Mouse (Mus musculus) midbrain, postnatal 0 days (tissue): ENCODE results near the gene Meis2. TPM values are rescaled to one million over a fixed set of nuclear protein-coding genes. Genes with fewer than 3 reads are reported as not detected.

ENCODE experiments used
- ATAC-seq: fragments of 200-750 bp; cut with Nextera tagmentation; 2 replicates; pipeline ENCODE4 v1.8.0; 2017; ENCODE audit warnings: moderate number of reproducible peaks, mild to moderate bottlenecking, moderate TSS enrichment, moderate library complexity; ENCODE audit not compliant: low FRiP score
- DNase-seq: peaks from one replicate; pipeline ENCODE4 v3.0.0-alpha.2; 2015; ENCODE audit warnings: low spot score
- H3K27ac ChIP-seq: fragments of 300-500 bp; sonication (generic); 2 replicates; pipeline ENCODE4 v1.5.1; 2014; ENCODE audit warnings: low read depth, mild to moderate bottlenecking, low read length, mixed read lengths
- H3K27me3 ChIP-seq: fragments of 300-500 bp; sonication (generic); 2 replicates; pipeline ENCODE4 v1.6.1; 2014; ENCODE audit warnings: low read length, control low read depth, mixed read lengths; ENCODE audit not compliant: insufficient read depth
- H3K36me3 ChIP-seq: fragments of 300-500 bp; sonication (generic); 2 replicates; pipeline ENCODE4 v1.6.1; 2014; ENCODE audit warnings: low read length, control low read depth, mixed read lengths; ENCODE audit not compliant: insufficient read depth
- H3K4me1 ChIP-seq: fragments of 300-500 bp; sonication (generic); 2 replicates; pipeline ENCODE4 v1.6.1; 2014; ENCODE audit warnings: mild to moderate bottlenecking, control low read depth, antibody characterized with exemption, low read length, mixed read lengths; ENCODE audit not compliant: insufficient read depth
- H3K4me2 ChIP-seq: fragments of 300-500 bp; sonication (generic); 2 replicates; pipeline ENCODE4 v1.6.1; 2014; ENCODE audit warnings: low read depth, mild to moderate bottlenecking, low read length, mixed read lengths; ENCODE audit not compliant: poor library complexity, severe bottlenecking
- H3K4me3 ChIP-seq: fragments of 300-500 bp; sonication (generic); 2 replicates; pipeline ENCODE4 v1.5.1; 2014; ENCODE audit warnings: low read depth, mild to moderate bottlenecking, low read length, moderate library complexity
- H3K9ac ChIP-seq: fragments of 300-500 bp; sonication (generic); replicated peaks from 2 replicates; pipeline ENCODE4 v1.6.1; 2014; ENCODE audit warnings: mild to moderate bottlenecking, low read length, moderate library complexity, mixed read lengths; ENCODE audit not compliant: poor library complexity, severe bottlenecking
- H3K9me3 ChIP-seq: fragments of 300-500 bp; sonication (generic); 2 replicates; pipeline ENCODE4 v1.6.1; 2016; ENCODE audit warnings: low read length, control low read depth
- CTCF ChIP-seq: IDR thresholded peaks from 2 replicates; pipeline ENCODE4 v1.5.1; 2016; ENCODE audit warnings: antibody characterized with exemption, mild to moderate bottlenecking
- WGBS: fragments of 180-500 bp; shearing (Covaris S2); extraction: QIAGEN DNeasy Blood & Tissue Kit; methylation state at CpG from one replicate; pipeline ENCODE4 v1.1.7; 2014; 5-methylcytosine and 5-hydroxymethylcytosine counted together
- polyA plus RNA-seq: library from polyadenylated mRNA; unstranded; fragments of >200 nt; fragmentation: Nextera tagmentation; extraction: Ambion mirVana; gene quantifications from 2 replicates; pipeline ENCODE4 v1.2.1, GENCODE M21; 2015
- total RNA-seq: library from RNA; depleted of rRNA; stranded (reverse); fragments of >200 nt; gene quantifications from 2 replicates; pipeline ENCODE4 v1.2.3, GENCODE M21; 2014

The Meis2 gene
- total and polyA plus RNA-seq, 2 experiments from 2014 or later, result 52.1 to 147 TPM

DNA sequence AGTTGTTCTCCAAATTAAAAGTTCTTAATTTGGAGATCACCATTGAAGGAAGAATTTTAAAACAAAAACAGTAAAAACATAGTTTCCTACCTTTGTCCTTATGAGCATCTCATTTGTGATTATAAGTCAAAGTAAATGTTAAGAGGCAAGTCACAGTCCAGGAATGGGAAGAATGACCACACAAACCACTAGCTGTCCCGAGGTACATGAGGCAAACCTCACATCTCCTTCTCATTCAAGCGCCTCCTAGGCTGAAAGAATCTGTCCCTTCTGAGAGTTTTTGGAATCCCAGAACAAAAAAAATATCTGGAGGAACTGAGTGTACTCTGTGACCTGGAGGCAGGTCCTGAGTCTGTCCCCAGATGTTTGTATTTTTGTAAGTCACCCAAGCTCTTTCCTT is 13.2 kb upstream of the Meis2 start:
- no peak overlapping the region for H3K4me2 ChIP-seq
- H3K4me1 ChIP-seq, result no peaks in the 10 kb centered on the region
- 0 out of 2 replicates have a peak, but pooled peaks cover 6% of the 10 kb centered on the region for H3K9me3 ChIP-seq
- H3K27ac ChIP-seq, result no peak overlapping the region
- ATAC-seq, result no peak
- H3K4me3 ChIP-seq, result no peak overlapping the region
- DNase-seq, result no peak
- whole genome bisulfite sequencing, result 88% methylated on average over 2 of the region's 2 CpGs
- H3K9ac ChIP-seq, result no peak overlapping the region
- H3K27me3 ChIP-seq, result no peaks in the 10 kb centered on the region
- no peak for TF ChIP-seq CTCF
- no peaks in the 10 kb centered on the region for H3K36me3 ChIP-seq

- H3K4me2 ChIP-seq, result no peak overlapping the region
- no peak for TF ChIP-seq CTCF
- DNase-seq (no peak), ATAC-seq (no peak)
- no peak overlapping the region for H3K9ac ChIP-seq
- H3K4me1 ChIP-seq, result no peaks in the 10 kb centered on the region
- WGBS, result 80% methylated on average over 3 of the region's 3 CpGs
- H3K9me3 ChIP-seq, result 0 out of 2 replicates have a peak, but pooled peaks cover 1% of the 10 kb centered on the region
- no peak overlapping the region for H3K4me3 ChIP-seq
- no peak overlapping the region for H3K27ac ChIP-seq
- H3K27me3 ChIP-seq, result no peaks in the 10 kb centered on the region
- no peaks in the 10 kb centered on the region for H3K36me3 ChIP-seq
Observed at GRCm38 (mm10) chr2:116077716-116078115, 12.1 kb upstream of the Meis2 start.

GRCm38 (mm10) chr2:116076752-116077480 is 11.3 kb upstream of the Meis2 start:
- no peak for TF ChIP-seq CTCF
- ATAC-seq, result no peak
- Histone ChIP-seq H3K9me3 (no peaks in the 10 kb centered on the region), H3K36me3 (no peaks in the 10 kb centered on the region), H3K4me3 (no peak overlapping the region), H3K4me2 (no peak overlapping the region), H3K27ac (no peak overlapping the region), H3K9ac (no peak overlapping the region), H3K4me1 (no peaks in the 10 kb centered on the region), H3K27me3 (no peaks in the 10 kb centered on the region)
- DNase-seq, result no peak

- Histone ChIP-seq H3K9ac (peak overlapping the region; percentile 42; the same call in 1 of the 2 replicates), H3K27ac (peak overlapping the region; percentile 64), H3K4me2 (peak overlapping the region; percentile 72), H3K27me3 (peaks cover 3% of the 10 kb centered on the region; the same call in 1 of the 2 replicates), H3K36me3 (no peaks in the 10 kb centered on the region), H3K4me3 (peak overlapping the region; percentile 35), H3K4me1 (no peaks in the 10 kb centered on the region), H3K9me3 (no peaks in the 10 kb centered on the region)
- DNase-seq, result peak; percentile 64
- WGBS, result under 1% methylated on average over 23 of the region's 23 CpGs
- ATAC-seq, result no peak; the same call in 1 of the 2 replicates
- no peak for TF ChIP-seq CTCF
Observed at GRCm38 (mm10) chr2:116075902-116076301, 10.3 kb upstream of the Meis2 start.

GRCm38 (mm10) chr2:116075477-116075876 is 9.8 kb upstream of the Meis2 start:
- DNase-seq (peak; percentile 52), ATAC-seq (0 out of 2 replicates have a peak, but pooled peaks have one; percentile 11)
- peak overlapping the region; percentile 35 for H3K4me3 ChIP-seq
- H3K9me3 ChIP-seq, result no peaks in the 10 kb centered on the region
- no peaks in the 10 kb centered on the region for H3K4me1 ChIP-seq
- H3K27me3 ChIP-seq, result peaks cover 3% of the 10 kb centered on the region; the same call in 1 of the 2 replicates
- no peaks in the 10 kb centered on the region for H3K36me3 ChIP-seq
- H3K27ac ChIP-seq, result peak overlapping the region; percentile 64
- H3K9ac ChIP-seq, result peak overlapping the region; percentile 42; the same call in 1 of the 2 replicates
- peak; percentile 24 for TF ChIP-seq CTCF
- WGBS, result under 1% methylated on average over 20 of the region's 20 CpGs
- peak overlapping the region; percentile 72 for H3K4me2 ChIP-seq

DNA sequence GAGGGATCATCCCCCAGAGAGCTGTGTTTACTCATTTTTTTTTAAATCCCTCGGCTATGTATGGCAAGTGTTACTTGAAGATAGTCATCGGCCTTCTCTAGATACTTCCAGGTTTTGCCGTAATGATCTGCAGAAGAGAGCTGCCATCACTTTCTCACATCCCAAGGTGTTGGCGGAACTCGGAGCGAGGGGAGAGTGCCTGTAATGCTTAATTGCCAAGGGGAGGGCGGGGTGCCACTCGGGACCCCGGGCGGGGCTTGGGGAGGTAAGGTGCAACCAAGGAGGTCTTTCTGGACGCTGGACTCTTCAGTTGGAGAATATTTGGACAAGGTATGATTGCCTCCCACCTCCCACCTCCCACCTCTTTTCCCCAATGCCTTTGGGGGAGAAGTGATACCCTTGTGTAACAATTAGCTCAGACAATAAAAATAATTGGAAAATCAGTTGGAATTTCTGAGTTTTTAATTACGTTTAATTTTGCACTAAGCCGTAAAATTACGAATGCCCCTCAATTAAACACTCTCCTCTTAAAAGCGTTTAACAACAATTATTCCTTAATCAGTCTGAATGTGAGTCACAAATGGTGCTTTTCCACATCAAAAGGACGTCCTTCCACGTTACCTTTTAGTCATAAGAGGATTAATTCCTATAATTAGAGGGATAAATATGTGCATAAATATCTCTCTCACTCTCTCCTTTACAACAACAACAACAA is 9.2 kb upstream of the Meis2 start:
- DNase-seq, result no peak
- Histone ChIP-seq H3K36me3 (no peaks in the 10 kb centered on the region), H3K4me2 (peak overlapping the region; percentile 72), H3K9ac (0 out of 2 replicates have a peak overlapping the region, but pooled peaks have one; percentile 42), H3K9me3 (no peaks in the 10 kb centered on the region), H3K4me3 (peak overlapping the region; percentile 35), H3K27me3 (peaks cover 3% of the 10 kb centered on the region; the same call in 1 of the 2 replicates), H3K27ac (peak overlapping the region; percentile 64), H3K4me1 (no peaks in the 10 kb centered on the region)
- no peak for TF ChIP-seq CTCF
- no peak for ATAC-seq
- 6% methylated on average over 17 of the region's 17 CpGs for WGBS
